Mouse (Mus musculus): Measurements from ENCODE around the gene Rnase11. TPM values are rescaled to one million over a fixed set of nuclear protein-coding genes. Genes with fewer than 3 reads are reported as not detected.
"Not testable (repeated sequence)": the region's sequence is repeated elsewhere in the genome, so short reads cannot be mapped to it uniquely, and the experiment has no call there.

Gene Rnase11
- total RNA-seq, 2 experiments from 2014 or later = not detected

- no peak for DNase-seq
- TF ChIP-seq CTCF (IDR thresholded peaks at IDR 0.05) = no peak
- intact Hi-C loops (cut with DNase I) = no loop called here
- no peak overlapping the region for H3K4me3 ChIP-seq
- no peak overlapping the region for H3K27ac ChIP-seq
Observed at GRCm38 (mm10) chr14:51023457-51023856, 26.5 kb downstream of the Rnase11 start.

- H3K27ac ChIP-seq = peak overlapping the region; percentile 53
- intact Hi-C loops (cut with DNase I) = no loop called here
- no peak overlapping the region for H3K4me3 ChIP-seq
- peak; percentile 39 for DNase-seq
- no peak for TF ChIP-seq CTCF (IDR thresholded peaks at IDR 0.05)
Observed at GRCm38 (mm10) chr14:51017256-51017655, 32.7 kb downstream of the Rnase11 start.

GRCm38 (mm10) chr14:51015780-51016179 is 34.2 kb downstream of the Rnase11 start:
- DNase-seq = no peak
- intact Hi-C loops (cut with DNase I) = no loop called here

GRCm38 (mm10) chr14:51014724-51015123 is 35.2 kb downstream of the Rnase11 start:
- DNase-seq; intact Hi-C loops (cut with DNase I); H3K27ac ChIP-seq; H3K4me3 ChIP-seq: not testable (repeated sequence)

More at GRCm38 (mm10) chr14:51015780-51016179, 34.2 kb downstream of the Rnase11 start:
- no peak overlapping the region for H3K27ac ChIP-seq
- no peak for TF ChIP-seq CTCF (IDR thresholded peaks at IDR 0.05)
- no peak overlapping the region for H3K4me3 ChIP-seq

- Histone ChIP-seq H3K4me3 (no peak overlapping the region), H3K27ac (peak overlapping the region; percentile 81)
- DNase-seq = no peak
- no peak for TF ChIP-seq CTCF (IDR thresholded peaks at IDR 0.05)
- intact Hi-C loops (cut with DNase I) = no loop called here
Observed at GRCm38 (mm10) chr14:51009572-51009971, 40.4 kb downstream of the Rnase11 start.

- no peak for TF ChIP-seq CTCF (IDR thresholded peaks at IDR 0.05)
- intact Hi-C loops (cut with DNase I) = no loop called here
- Histone ChIP-seq H3K4me3 (peak overlapping the region; percentile 38), H3K27ac (peak overlapping the region; percentile 81)
- DNase-seq = no peak
Observed at GRCm38 (mm10) chr14:51008781-51009180, 41.2 kb downstream of the Rnase11 start.

- Histone ChIP-seq H3K4me3 (peak overlapping the region; percentile 38), H3K27ac (peak overlapping the region; percentile 81)
- TF ChIP-seq CTCF (IDR thresholded peaks at IDR 0.05) = no peak
- DNase-seq = peak; percentile 72
- intact Hi-C loops (cut with DNase I) = no loop called here
Observed at GRCm38 (mm10) chr14:51007914-51008713, 41.8 kb downstream of the Rnase11 start.

GRCm38 (mm10) chr14:51007152-51007801 is 42.7 kb downstream of the Rnase11 start, which contains the start of gene Rnase10:
Rnase10 (plus strand) TSS chr14:51007751.
- TF ChIP-seq CTCF (IDR thresholded peaks at IDR 0.05) = no peak
- DNase-seq = no peak
- H3K27ac ChIP-seq = peak within 1 kb of the TSS; percentile 81
- peak within 1 kb of the TSS; percentile 38 for H3K4me3 ChIP-seq
- intact Hi-C loops (cut with DNase I) = no loop called here

Other genes with a start within 250 kb of the Rnase11 start
- gene Ccnb1ip1, start 242.4 kb downstream of the Rnase11 start, total RNA-seq (2021) = not detected
- 10 to 100 TPM; 10.2 TPM for gene Parp2, start 242.3 kb downstream of the Rnase11 start, total RNA-seq (2021)
- gene Tep1, start 179.6 kb downstream of the Rnase11 start, total RNA-seq (2021) = 1 to 10 TPM; 6.6 to 9.5 TPM
- gene Klhl33, start 152.7 kb downstream of the Rnase11 start, total RNA-seq (2021) = 10 to 100 TPM; 68.8 to 76.8 TPM
- 10 to 100 TPM; 45.3 to 63.1 TPM for gene Osgep, start 125.3 kb downstream of the Rnase11 start, total RNA-seq (2021)
- 10 to 100 TPM; 28.0 to 28.1 TPM for gene Apex1, start 125.2 kb downstream of the Rnase11 start, total RNA-seq (2021)
- 10 to 100 TPM; 16.2 to 16.6 TPM for gene Pip4p1, start 119.3 kb downstream of the Rnase11 start, total RNA-seq (2021)
- gene Pnp, start 119.1 kb downstream of the Rnase11 start, total RNA-seq (2021) = 1 to 10 TPM; 3.6 to 5.9 TPM
- gene Gm49342, start 105.6 kb downstream of the Rnase11 start, total RNA-seq (2021) = 1 to 10 TPM; 2.9 to 7.8 TPM
- gene Pnp2, start 94.2 kb downstream of the Rnase11 start, total RNA-seq (2021) = under 1 TPM in 1 of 2 experiments, not detected in 1; 0.47 TPM
- not detected for gene Rnase10, start 42.4 kb downstream of the Rnase11 start, total RNA-seq (2021)
- gene Rnase9, start 8.3 kb downstream of the Rnase11 start, total RNA-seq (2021) = not detected
- not detected for gene Rnase12, start 7.5 kb upstream of the Rnase11 start, total RNA-seq (2021)
- gene Olfr750, start 24.3 kb upstream of the Rnase11 start, total RNA-seq (2021) = not detected
- gene Rnase4, start 40.9 kb upstream of the Rnase11 start, total RNA-seq (2021) = 10 to 100 TPM; 34.6 to 40.1 TPM
- 1 to 10 TPM; 4.0 TPM for gene Ang, start 41.0 kb upstream of the Rnase11 start, total RNA-seq (2021)
- gene Eddm3b, start 64.3 kb upstream of the Rnase11 start, total RNA-seq (2021) = not detected
- under 1 TPM in 1 of 2 experiments, not detected in 1; 0.64 TPM for gene Rnase6, start 73.7 kb upstream of the Rnase11 start, total RNA-seq (2021)
- gene Rnase1, start 96.6 kb upstream of the Rnase11 start, total RNA-seq (2021) = not detected
- gene Rnase2b, start 112.1 kb upstream of the Rnase11 start, total RNA-seq (2021) = not detected
- not detected for gene Ang2, start 149.0 kb upstream of the Rnase11 start, total RNA-seq (2021)
- gene Ear14, start 153.2 kb upstream of the Rnase11 start, total RNA-seq (2021) = not detected
- gene Rnase2a, start 205.9 kb upstream of the Rnase11 start, total RNA-seq (2021) = 1 to 10 TPM in 1 of 2 experiments, under 1 TPM in 1; 0.87 to 2.0 TPM

Measured in gastrocnemius, adult 2 months (tissue).